Mouse (Mus musculus) MEL (cell line): Measurements from ENCODE around the gene Ank2. TPM values are rescaled to one million over a fixed set of nuclear protein-coding genes. Genes with fewer than 3 reads are reported as not detected.

ENCODE experiments used
- DNase-seq: peaks from one replicate; pipeline ENCODE4 v3.0.0; 2011; ENCODE audit warnings: low read depth, low spot score
- H3K27ac ChIP-seq: 2 replicates; pipeline ENCODE4 v1.5.1; 2012; ENCODE audit warnings: low read depth, mild to moderate bottlenecking, control low read depth, low read length, moderate library complexity; ENCODE audit not compliant: control insufficient read depth
- H3K27me3 ChIP-seq, 2 experiments: fragments of 150-350 bp in 1 of 2; sonication (generic) in 1 of 2; 2 replicates each; pipeline ENCODE4 v1.6.1; 2012; ENCODE audit warnings: low read length in 2 of 2, mild to moderate bottlenecking in 2 of 2, improper control_type of control experiment in 1 of 2, moderate library complexity in 1 of 2; ENCODE audit not compliant: insufficient read depth in 2 of 2, control insufficient read depth in 1 of 2
- H3K36me3 ChIP-seq, 2 experiments: 2 replicates each; pipeline ENCODE4 v1.6.1; 2012 to 2014; ENCODE audit warnings: low read length in 2 of 2, improper control_type of control experiment in 1 of 2, inconsistent platforms in 1 of 2, mild to moderate bottlenecking in 1 of 2; ENCODE audit not compliant: insufficient read depth in 2 of 2, control insufficient read depth in 1 of 2
- H3K4me1 ChIP-seq, 2 experiments: fragments of 150-350 bp in 1 of 2; sonication (generic) in 1 of 2; 2 replicates each; pipeline ENCODE4 v1.6.1; 2012; ENCODE audit warnings: low read length in 2 of 2, improper control_type of control experiment in 1 of 2, mild to moderate bottlenecking in 1 of 2; ENCODE audit not compliant: insufficient read depth in 2 of 2, control insufficient read depth in 1 of 2
- H3K4me3 ChIP-seq, 2 experiments: fragments of 150-350 bp in 1 of 2; sonication (generic) in 1 of 2; 2 replicates each; pipeline ENCODE4 v1.5.1; 2012; ENCODE audit warnings: low read depth in 2 of 2, low read length in 2 of 2, mild to moderate bottlenecking in 2 of 2, moderate library complexity in 2 of 2, control low read depth in 1 of 2, improper control_type of control experiment in 1 of 2; ENCODE audit not compliant: control insufficient read depth in 1 of 2, insufficient read depth in 1 of 2
- H3K79me2 ChIP-seq: 2 replicates; pipeline ENCODE4 v1.6.1; 2012; ENCODE audit warnings: mild to moderate bottlenecking, low read length, moderate library complexity; ENCODE audit not compliant: control insufficient read depth, poor library complexity, insufficient read depth
- H3K9ac ChIP-seq: 2 replicates; pipeline ENCODE4 v1.6.1; 2012; ENCODE audit warnings: low read depth, mild to moderate bottlenecking, control low read depth, low read length, moderate library complexity; ENCODE audit not compliant: control insufficient read depth, poor library complexity, severe bottlenecking
- H3K9me3 ChIP-seq: fragments of 150-350 bp; sonication (generic); replicated peaks from 2 replicates; pipeline ENCODE4 v1.6.1; 2012; ENCODE audit warnings: mild to moderate bottlenecking, low read length, improper control_type of control experiment, moderate library complexity; ENCODE audit not compliant: insufficient read depth
- BHLHE40 ChIP-seq: IDR thresholded peaks from 2 replicates; pipeline ENCODE4 v1.6.1; 2012; ENCODE audit warnings: low read depth, mild to moderate bottlenecking, inconsistent platforms, low read length, improper control_type of control experiment, borderline replicate concordance
- EP300 ChIP-seq, 2 experiments: IDR thresholded peaks; 2 replicates each; pipeline ENCODE4 v1.6.1; 2011; ENCODE audit warnings: improper control_type of control experiment in 2 of 2, low read length in 2 of 2, low read depth in 1 of 2, mild to moderate bottlenecking in 1 of 2
- ETS1 ChIP-seq: IDR thresholded peaks from 2 replicates; pipeline ENCODE4 v1.6.1; 2012; ENCODE audit warnings: low read depth, mild to moderate bottlenecking, inconsistent platforms, low read length, improper control_type of control experiment, moderate library complexity
- GATA1 ChIP-seq: IDR thresholded peaks from 2 replicates; pipeline ENCODE4 v1.6.1; 2011; ENCODE audit warnings: low read depth, low read length, improper control_type of control experiment
- MAX ChIP-seq: IDR thresholded peaks from 2 replicates; pipeline ENCODE4 v1.6.1; 2011; ENCODE audit warnings: low read length, improper control_type of control experiment
- MAZ ChIP-seq: IDR thresholded peaks from 2 replicates; pipeline ENCODE4 v1.6.1; 2012; ENCODE audit warnings: low read depth, mild to moderate bottlenecking, inconsistent platforms, low read length, improper control_type of control experiment
- MXI1 ChIP-seq: IDR thresholded peaks from 2 replicates; pipeline ENCODE4 v1.6.1; 2011; ENCODE audit warnings: mild to moderate bottlenecking, low read depth, low read length, improper control_type of control experiment
- MYB ChIP-seq: IDR thresholded peaks from 2 replicates; pipeline ENCODE4 v1.6.1; 2011; ENCODE audit warnings: mild to moderate bottlenecking, low read depth, low read length, improper control_type of control experiment
- MYC ChIP-seq: IDR thresholded peaks from 2 replicates; pipeline ENCODE4 v1.6.1; 2011; ENCODE audit warnings: low read depth, mild to moderate bottlenecking, low read length, improper control_type of control experiment, moderate library complexity
- NELFE ChIP-seq: IDR thresholded peaks from 2 replicates; pipeline ENCODE4 v1.6.1; 2011; ENCODE audit warnings: low read depth, low read length, improper control_type of control experiment
- NRF1 ChIP-seq: IDR thresholded peaks from 2 replicates; pipeline ENCODE4 v1.6.1; 2014; ENCODE audit warnings: low read depth, mild to moderate bottlenecking, inconsistent platforms, low read length, improper control_type of control experiment, moderate library complexity; ENCODE audit not compliant: poor library complexity, insufficient read depth, severe bottlenecking
- POLR2AphosphoS2 ChIP-seq: IDR thresholded peaks from 2 replicates; pipeline ENCODE4 v1.6.1; 2011; ENCODE audit warnings: low read length, improper control_type of control experiment
- SMC3 ChIP-seq: IDR thresholded peaks from 2 replicates; pipeline ENCODE4 v1.6.1; 2011; ENCODE audit warnings: low read depth, low read length, improper control_type of control experiment
- USF1 ChIP-seq: IDR thresholded peaks from 2 replicates; pipeline ENCODE4 v1.6.1; 2014; ENCODE audit warnings: low read depth, mild to moderate bottlenecking, inconsistent platforms, low read length, improper control_type of control experiment, moderate library complexity
- ZC3H11A ChIP-seq: IDR thresholded peaks from 2 replicates; pipeline ENCODE4 v1.6.1; 2012; ENCODE audit warnings: low read depth, mild to moderate bottlenecking, inconsistent platforms, low read length, improper control_type of control experiment
- ZKSCAN1 ChIP-seq: IDR thresholded peaks from 2 replicates; pipeline ENCODE4 v1.6.1; 2012; ENCODE audit warnings: low read depth, mild to moderate bottlenecking, inconsistent platforms, low read length, improper control_type of control experiment, moderate library complexity
- ZNF384 ChIP-seq: IDR thresholded peaks from 2 replicates; pipeline ENCODE4 v1.6.1; 2012; ENCODE audit warnings: low read depth, mild to moderate bottlenecking, inconsistent platforms, low read length, improper control_type of control experiment
- polyA plus RNA-seq, 2 experiments: library from polyadenylated mRNA; stranded (reverse) in 1 of 2; unstranded in 1 of 2; fragments of >175 nt in 1 of 2; fragments of >200 nt in 1 of 2; gene quantifications; 2 replicates each; pipeline versions ENCODE4 v1.2.1 to v1.2.4; 2012; ENCODE audit warnings: low replicate concordance in 2 of 2, low read depth in 1 of 2; ENCODE audit not compliant: insufficient read length in 2 of 2, insufficient read depth in 1 of 2, missing spikeins in 1 of 2
- total RNA-seq: library from RNA; depleted of rRNA; stranded (reverse); fragments of 300-350 nt; gene quantifications from 2 replicates; pipeline ENCODE4 v1.2.3, GENCODE M21; 2012

Gene Ank2
- total and polyA plus RNA-seq, 3 experiments = 2.7 to 4.5 TPM; not detected in 1

DNA sequence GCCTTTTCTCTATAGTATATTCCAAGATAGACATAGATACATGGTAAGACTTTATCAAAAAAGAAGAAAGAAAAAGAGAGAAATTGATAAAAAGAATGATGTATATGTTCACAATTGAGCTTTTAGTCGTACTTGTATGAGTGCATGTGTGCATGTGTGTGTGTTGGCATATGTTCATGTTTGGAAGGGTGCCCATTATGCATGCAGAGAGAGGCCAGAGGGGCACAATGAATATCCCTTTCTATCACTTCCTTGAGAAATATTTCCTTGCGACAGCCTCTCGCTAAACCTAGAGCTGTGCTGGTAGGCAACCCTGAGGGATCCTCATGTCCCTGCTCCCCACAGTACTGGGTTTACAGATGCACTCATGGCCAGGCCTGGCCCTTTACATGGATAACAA, 341.4 kb downstream of the Ank2 start:
- TF ChIP-seq NELFE = no peak
- no peak for TF ChIP-seq MYC
- no peak for TF ChIP-seq POLR2AphosphoS2
- TF ChIP-seq ZNF384 = no peak
- H3K4me3 ChIP-seq = no peak overlapping the region
- H3K9ac ChIP-seq = no peak overlapping the region
- no peak overlapping the region for H3K27ac ChIP-seq
- H3K36me3 ChIP-seq = no peaks in the 10 kb centered on the region
- no peak for DNase-seq
- no peaks in the 10 kb centered on the region for H3K79me2 ChIP-seq
- no peaks in the 10 kb centered on the region for H3K27me3 ChIP-seq
- H3K4me1 ChIP-seq = no peaks in the 10 kb centered on the region
- no peaks in the 10 kb centered on the region for H3K9me3 ChIP-seq

GRCm38 (mm10) chr3:127156080-127156479, 343.1 kb downstream of the Ank2 start:
- Histone ChIP-seq H3K4me1 (no peaks in the 10 kb centered on the region), H3K4me3 (no peak overlapping the region), H3K9me3 (no peaks in the 10 kb centered on the region), H3K79me2 (no peaks in the 10 kb centered on the region), H3K9ac (no peak overlapping the region), H3K27me3 (no peaks in the 10 kb centered on the region), H3K36me3 (no peaks in the 10 kb centered on the region), H3K27ac (no peak overlapping the region)
- no peak for DNase-seq
- TF ChIP-seq MYB = no peak
- TF ChIP-seq SMC3 = no peak
- no peak for TF ChIP-seq ZC3H11A

- Histone ChIP-seq H3K27ac (no peak overlapping the region), H3K4me3 (no peak overlapping the region), H3K27me3 (no peaks in the 10 kb centered on the region), H3K4me1 (no peaks in the 10 kb centered on the region), H3K9ac (no peak overlapping the region), H3K9me3 (no peaks in the 10 kb centered on the region), H3K36me3 (no peaks in the 10 kb centered on the region), H3K79me2 (no peaks in the 10 kb centered on the region)
- no peak for DNase-seq
- TF ChIP-seq EP300 (IDR thresholded peaks at IDR 0.05; ENCODE audit: low read depth in 1 of 2, low read length in 2 of 2) = no peak
- no peak for TF ChIP-seq MYC
- no peak for TF ChIP-seq NRF1
- no peak for TF ChIP-seq ETS1
- TF ChIP-seq SMC3 = no peak
- TF ChIP-seq ZKSCAN1 = no peak
- TF ChIP-seq MYB = no peak
- TF ChIP-seq BHLHE40 = no peak
- TF ChIP-seq MXI1 = no peak
- no peak for TF ChIP-seq MAX
- TF ChIP-seq MAZ = no peak
- TF ChIP-seq GATA1 = no peak
- TF ChIP-seq USF1 = no peak
- TF ChIP-seq ZC3H11A = no peak
- no peak for TF ChIP-seq NELFE
Observed at GRCm38 (mm10) chr3:127153861-127154260, 345.3 kb downstream of the Ank2 start.
